Mouse (Mus musculus) neutrophil, adult 59 days (primary cell): ENCODE measurements around the gene Ccnd1. TPM values are rescaled to one million over a fixed set of nuclear protein-coding genes. Genes with fewer than 3 reads are reported as not detected.

Experiments used
- total RNA-seq, 2 experiments: library from RNA; stranded (reverse); gene quantifications; 1 replicate in 1 of 2; 2 replicates in 1 of 2; pipeline ENCODE4 v1.2.4; 2023

The Ccnd1 gene
- 1 to 10 TPM; 1.0 to 1.2 TPM for total RNA-seq

DNA sequence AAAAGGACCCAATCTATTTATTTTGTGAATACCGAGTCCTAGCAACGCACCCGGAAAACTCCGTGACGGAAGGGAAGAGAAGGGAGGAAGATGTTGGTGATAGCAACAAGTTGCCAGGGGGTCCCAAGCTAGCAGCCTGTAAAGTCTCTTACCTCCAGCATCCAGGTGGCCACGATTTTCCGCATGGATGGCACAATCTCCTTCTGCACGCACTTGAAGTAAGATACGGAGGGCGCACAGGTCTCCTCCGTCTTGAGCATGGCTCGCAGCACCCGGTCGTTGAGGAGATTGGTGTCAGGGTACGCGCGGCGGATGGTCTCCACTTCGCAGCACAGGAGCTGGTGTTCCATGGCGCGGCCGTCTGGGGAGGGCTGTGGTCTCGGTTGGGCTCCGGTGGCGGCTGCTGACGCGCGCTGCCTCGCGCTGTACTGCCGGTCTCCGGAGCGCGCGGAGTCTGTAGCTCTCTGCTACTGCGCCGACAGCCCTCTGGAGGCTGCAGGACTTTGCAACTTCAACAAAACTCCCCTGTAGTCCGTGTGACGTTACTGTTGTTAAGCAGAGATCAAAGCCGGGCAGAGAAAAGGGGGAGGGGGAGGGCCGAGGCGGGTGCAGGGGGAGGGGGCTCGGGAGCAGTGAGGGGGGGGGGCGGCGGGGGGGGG is at the start of gene Ccnd1:
TSS of gene Ccnd1 (minus strand) at position 582 of the 659 bp plus-strand sequence.

DNA sequence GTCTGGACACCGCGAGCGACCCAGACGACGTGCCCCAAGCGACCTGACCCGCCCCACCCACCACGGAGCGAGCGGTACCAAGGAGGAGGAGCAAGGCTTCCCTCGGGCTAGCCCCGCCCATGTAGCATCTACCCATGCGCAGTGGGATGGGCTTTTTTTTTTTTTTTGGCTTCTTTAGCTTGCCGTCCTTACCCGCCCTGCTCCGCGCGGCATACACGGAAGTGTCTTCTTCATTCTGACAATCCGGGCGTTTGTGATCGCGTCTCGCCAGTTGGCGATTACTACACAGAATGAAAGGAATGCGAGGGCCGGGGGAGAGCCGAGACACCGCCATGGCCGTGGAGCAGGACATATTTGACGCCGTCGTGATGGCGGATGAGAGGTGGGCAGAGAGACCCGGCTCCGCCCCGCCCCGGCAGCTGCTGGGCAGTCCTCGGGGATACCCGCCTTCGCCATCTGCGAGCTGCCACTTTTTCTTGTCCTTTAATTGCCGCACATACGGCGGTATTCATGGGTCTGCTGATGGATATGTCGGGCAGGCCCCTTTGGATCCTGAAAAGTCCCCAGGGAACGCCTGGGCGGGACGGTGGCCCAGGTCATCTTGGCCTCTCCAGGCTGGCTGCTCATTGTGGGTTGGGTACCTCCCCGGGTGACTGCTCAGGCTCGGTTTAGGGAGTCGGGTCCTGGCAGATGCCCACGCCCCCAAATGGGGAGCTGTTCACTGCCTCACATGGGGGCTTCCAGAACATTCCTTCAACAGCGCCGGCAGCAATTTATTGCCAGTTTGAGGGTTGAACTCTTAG is 24.6 kb downstream of the Ccnd1 start, which contains the start of gene LTO1:
TSS of gene LTO1 (plus strand) at position 153 of the 803 bp plus-strand sequence.

DNA sequence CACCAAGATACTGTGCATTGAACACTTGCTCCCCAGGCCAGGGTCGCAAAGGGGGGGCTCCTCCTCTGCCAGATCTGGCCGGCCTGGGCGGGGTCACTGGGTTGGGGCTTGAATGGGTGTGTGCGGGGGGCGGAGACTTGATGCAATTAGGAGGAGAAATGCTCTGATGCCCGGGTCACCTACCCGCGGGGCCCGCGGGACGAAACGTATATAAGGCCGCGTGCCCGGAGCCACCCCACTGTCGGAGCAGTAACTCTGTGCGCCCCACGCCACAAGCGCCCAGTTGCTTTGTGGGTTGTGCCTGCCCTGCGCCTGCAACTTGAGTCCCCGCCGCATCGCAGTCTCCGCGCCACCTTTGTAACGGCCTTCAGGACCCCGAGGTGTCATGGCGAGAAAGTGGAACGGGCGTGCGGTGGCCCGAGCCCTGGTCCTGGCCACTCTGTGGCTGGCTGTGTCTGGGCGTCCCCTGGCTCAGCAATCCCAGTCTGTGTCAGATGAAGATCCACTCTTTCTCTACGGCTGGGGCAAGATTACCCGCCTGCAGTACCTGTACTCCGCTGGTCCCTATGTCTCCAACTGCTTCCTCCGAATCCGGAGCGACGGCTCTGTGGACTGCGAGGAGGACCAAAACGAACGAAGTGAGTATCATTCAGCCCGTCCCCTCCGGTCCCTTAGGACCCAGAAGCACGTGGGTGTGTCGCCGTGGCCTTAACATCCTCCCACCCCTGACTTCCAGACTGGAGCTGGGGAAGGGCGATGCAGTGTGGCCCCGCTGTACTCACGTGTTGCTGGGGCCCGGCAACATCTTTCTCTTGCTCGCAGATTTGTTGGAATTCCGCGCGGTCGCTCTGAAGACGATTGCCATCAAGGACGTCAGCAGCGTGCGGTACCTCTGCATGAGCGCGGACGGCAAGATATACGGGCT is 43.2 kb downstream of the Ccnd1 start, which contains the start of gene Fgf15:
TSS of gene Fgf15 (plus strand) at position 238 of the 925 bp plus-strand sequence.

Other genes starting within 250 kb of the Ccnd1 start
- gene Ano1, start 188.0 kb downstream of the Ccnd1 start, total RNA-seq = under 1 TPM in 1 of 2 experiments, not detected in 1; 0.13 TPM
- gene Fgf3, start 101.8 kb downstream of the Ccnd1 start, total RNA-seq = under 1 TPM; 0.22 to 0.62 TPM
- gene Fgf4, start 92.6 kb downstream of the Ccnd1 start, total RNA-seq = not detected
- gene Fgf15, start 43.4 kb downstream of the Ccnd1 start, total RNA-seq = not detected
- 10 to 100 TPM; 26.6 to 31.2 TPM for gene LTO1, start 24.8 kb downstream of the Ccnd1 start, total RNA-seq